Mouse (Mus musculus): Measurements from ENCODE around the gene Ndufaf5. TPM values are rescaled to one million over a fixed set of nuclear protein-coding genes. Genes with fewer than 3 reads are reported as not detected.

Ndufaf5 gene
- polyA plus RNA-seq, 1 experiment from 2014 or later, result 31.9 TPM

DNA sequence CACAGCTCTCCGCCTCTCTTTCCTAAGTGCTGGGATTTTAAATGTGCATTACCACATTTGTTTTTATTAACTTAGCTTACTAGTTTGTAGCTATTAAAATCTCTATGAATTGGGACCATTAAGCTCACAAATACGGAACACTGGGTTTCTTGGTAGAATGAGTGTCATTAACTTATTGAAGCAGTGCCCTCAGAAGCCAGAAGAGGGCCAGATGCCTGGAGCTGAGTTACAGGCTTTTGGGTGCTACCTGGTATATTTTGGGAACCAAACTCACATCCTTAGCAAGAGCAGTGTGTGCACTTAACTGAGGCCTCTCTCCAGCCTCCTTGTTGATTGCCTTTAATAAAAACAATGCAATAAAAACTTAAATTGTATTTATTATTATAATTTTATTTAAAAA is 30.3 kb downstream of the Ndufaf5 start:
- H3K9ac ChIP-seq (ENCODE audit: low read depth, low read length), result no peak overlapping the region
- H3K4me1 ChIP-seq (replicated peaks; ENCODE audit: control insufficient read depth, insufficient read depth, low read length), result no peaks in the 10 kb centered on the region
- no peaks in the 10 kb centered on the region for H3K36me3 ChIP-seq (ENCODE audit: control insufficient read depth, insufficient read depth, low read length)
- DNase-seq (ENCODE audit: low spot score), result no peak
- WGBS, result 84% methylated on average over 2 of the region's 2 CpGs
- H3K4me3 ChIP-seq (ENCODE audit: low read depth, low read length), result no peak overlapping the region
- H3K9me3 ChIP-seq (ENCODE audit: control insufficient read depth, low read length), result no peaks in the 10 kb centered on the region
- H3K27ac ChIP-seq (ENCODE audit: low read depth, low read length), result no peak overlapping the region
- no peak overlapping the region for H3K4me2 ChIP-seq (replicated peaks; ENCODE audit: low read depth, low read length)
- no peak for ATAC-seq (ENCODE audit: low FRiP score)
- H3K27me3 ChIP-seq (ENCODE audit: control insufficient read depth, insufficient read depth, low read length), result no peaks in the 10 kb centered on the region

DNA sequence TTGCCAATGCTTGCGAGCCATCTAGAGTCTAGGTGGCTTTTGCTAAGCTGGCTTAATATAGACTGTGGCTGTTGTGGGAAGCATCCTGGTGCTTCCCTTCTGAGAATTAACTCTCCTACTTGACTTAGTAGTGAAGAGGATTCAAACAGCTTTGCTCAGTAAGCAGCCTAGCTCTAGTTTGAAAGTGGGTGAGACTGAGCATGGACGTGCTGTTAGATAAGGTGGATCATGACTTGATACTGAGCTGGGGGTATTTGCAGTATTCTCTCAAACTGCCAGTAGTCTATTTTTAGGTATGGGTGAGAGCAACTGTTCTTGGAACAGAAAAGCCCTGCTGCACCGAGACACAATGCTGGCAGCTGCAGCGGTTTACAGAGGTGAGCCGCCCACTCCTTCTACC is 32.1 kb downstream of the Ndufaf5 start:
- Histone ChIP-seq H3K4me2 (replicated peaks; ENCODE audit: low read depth, low read length) (no peak overlapping the region), H3K4me3 (ENCODE audit: low read depth, low read length) (no peak overlapping the region), H3K27ac (ENCODE audit: low read depth, low read length) (no peak overlapping the region), H3K36me3 (ENCODE audit: control insufficient read depth, insufficient read depth, low read length) (no peaks in the 10 kb centered on the region), H3K9ac (ENCODE audit: low read depth, low read length) (no peak overlapping the region), H3K4me1 (replicated peaks; ENCODE audit: control insufficient read depth, insufficient read depth, low read length) (no peaks in the 10 kb centered on the region), H3K9me3 (ENCODE audit: control insufficient read depth, low read length) (no peaks in the 10 kb centered on the region), H3K27me3 (ENCODE audit: control insufficient read depth, insufficient read depth, low read length) (no peaks in the 10 kb centered on the region)
- WGBS, result 97% methylated on average over 5 of the region's 5 CpGs
- ATAC-seq (ENCODE audit: low FRiP score) (no peak), DNase-seq (ENCODE audit: low spot score) (no peak)

DNA sequence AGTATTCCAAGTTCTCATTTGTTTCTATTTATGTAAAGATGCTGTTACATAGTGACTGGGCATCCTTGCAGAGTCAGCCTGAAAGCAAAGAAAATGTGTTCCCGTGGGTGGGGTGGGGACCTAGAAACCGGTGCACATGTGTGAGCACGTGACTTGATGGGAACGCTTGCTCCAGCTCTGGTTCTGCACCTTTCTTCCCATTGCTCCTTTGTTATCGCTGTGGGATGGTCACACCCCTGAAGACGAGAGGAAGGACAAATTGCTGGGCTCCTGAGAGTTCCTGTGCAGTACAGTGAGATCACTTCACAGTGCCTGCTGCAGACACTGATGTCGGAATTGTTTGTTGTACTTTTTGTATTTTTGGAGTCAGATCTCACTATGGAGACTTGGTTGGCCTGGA is 33.3 kb downstream of the Ndufaf5 start:
- ATAC-seq (ENCODE audit: low FRiP score) (no peak), DNase-seq (ENCODE audit: low spot score) (no peak)
- 95% methylated on average over 7 of the region's 7 CpGs for WGBS
- Histone ChIP-seq H3K9ac (ENCODE audit: low read depth, low read length) (no peak overlapping the region), H3K4me2 (replicated peaks; ENCODE audit: low read depth, low read length) (no peak overlapping the region), H3K27ac (ENCODE audit: low read depth, low read length) (no peak overlapping the region), H3K27me3 (ENCODE audit: control insufficient read depth, insufficient read depth, low read length) (no peaks in the 10 kb centered on the region), H3K4me1 (replicated peaks; ENCODE audit: control insufficient read depth, insufficient read depth, low read length) (no peaks in the 10 kb centered on the region), H3K4me3 (ENCODE audit: low read depth, low read length) (no peak overlapping the region), H3K36me3 (ENCODE audit: control insufficient read depth, insufficient read depth, low read length) (no peaks in the 10 kb centered on the region), H3K9me3 (ENCODE audit: control insufficient read depth, low read length) (no peaks in the 10 kb centered on the region)

DNA sequence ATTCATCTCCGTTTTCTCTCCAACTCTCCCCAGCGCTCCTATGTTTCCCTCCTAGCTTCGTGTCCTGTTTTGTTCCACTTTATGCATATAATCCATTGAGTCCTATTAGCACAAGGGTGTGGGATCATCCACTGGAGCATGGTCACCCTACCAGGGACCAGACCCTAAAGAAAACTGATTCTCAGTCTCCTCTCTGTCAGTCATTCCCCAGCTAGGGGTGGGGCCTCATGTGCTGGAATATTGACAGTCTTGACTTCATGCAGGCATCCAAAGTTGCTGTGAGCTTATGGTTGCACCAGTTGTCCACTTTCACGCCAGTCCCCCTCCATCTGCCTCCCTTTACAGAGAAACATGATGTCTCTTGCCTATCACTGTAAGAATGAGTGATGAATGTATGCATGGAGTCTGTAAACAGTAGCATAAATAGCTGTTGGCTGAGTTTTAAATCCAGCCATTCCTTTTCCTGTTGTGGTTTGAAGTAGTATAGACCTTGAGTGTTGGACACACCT is 44.1 kb downstream of the Ndufaf5 start:
- ATAC-seq (ENCODE audit: low FRiP score) (no peak), DNase-seq (ENCODE audit: low spot score) (no peak)
- no peak overlapping the region for H3K27ac ChIP-seq (ENCODE audit: low read depth, low read length)
- 88% methylated on average over 4 of the region's 4 CpGs for WGBS
- no peaks in the 10 kb centered on the region for H3K27me3 ChIP-seq (ENCODE audit: control insufficient read depth, insufficient read depth, low read length)
- H3K9ac ChIP-seq (ENCODE audit: low read depth, low read length), result no peak overlapping the region
- H3K4me1 ChIP-seq (replicated peaks; ENCODE audit: control insufficient read depth, insufficient read depth, low read length), result no peaks in the 10 kb centered on the region
- H3K4me3 ChIP-seq (ENCODE audit: low read depth, low read length), result no peak overlapping the region
- H3K36me3 ChIP-seq (ENCODE audit: control insufficient read depth, insufficient read depth, low read length), result no peaks in the 10 kb centered on the region
- no peak overlapping the region for H3K4me2 ChIP-seq (replicated peaks; ENCODE audit: low read depth, low read length)
- H3K9me3 ChIP-seq (ENCODE audit: control insufficient read depth, low read length), result no peaks in the 10 kb centered on the region

DNA sequence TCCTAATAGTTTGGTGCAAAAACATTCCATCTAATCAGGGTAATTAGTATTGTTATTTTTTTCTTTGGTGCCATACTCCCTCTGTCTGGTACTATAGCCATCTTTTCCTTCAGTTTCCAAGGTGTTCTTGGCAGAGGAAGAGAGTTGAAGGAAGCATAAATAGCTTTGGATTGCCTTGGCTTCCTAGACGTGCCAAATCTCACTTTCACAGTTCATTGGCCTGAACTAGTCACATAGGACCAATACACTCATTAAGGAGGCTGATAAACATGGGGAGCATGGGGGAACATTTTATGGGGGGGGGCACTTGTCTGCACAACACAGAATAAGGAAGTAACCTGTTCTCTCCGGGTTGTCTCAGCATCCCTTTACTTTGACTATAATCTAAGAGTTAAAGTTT is 45.0 kb downstream of the Ndufaf5 start:
- Histone ChIP-seq H3K36me3 (ENCODE audit: control insufficient read depth, insufficient read depth, low read length) (no peaks in the 10 kb centered on the region), H3K27me3 (ENCODE audit: control insufficient read depth, insufficient read depth, low read length) (no peaks in the 10 kb centered on the region), H3K27ac (ENCODE audit: low read depth, low read length) (no peak overlapping the region), H3K4me1 (replicated peaks; ENCODE audit: control insufficient read depth, insufficient read depth, low read length) (no peaks in the 10 kb centered on the region), H3K4me3 (ENCODE audit: low read depth, low read length) (no peak overlapping the region), H3K4me2 (replicated peaks; ENCODE audit: low read depth, low read length) (no peak overlapping the region), H3K9me3 (ENCODE audit: control insufficient read depth, low read length) (no peaks in the 10 kb centered on the region), H3K9ac (ENCODE audit: low read depth, low read length) (no peak overlapping the region)
- WGBS, result 76% methylated on average over 2 of the region's 2 CpGs
- no peak for DNase-seq (ENCODE audit: low spot score)
- no peak for ATAC-seq (ENCODE audit: low FRiP score)

DNA sequence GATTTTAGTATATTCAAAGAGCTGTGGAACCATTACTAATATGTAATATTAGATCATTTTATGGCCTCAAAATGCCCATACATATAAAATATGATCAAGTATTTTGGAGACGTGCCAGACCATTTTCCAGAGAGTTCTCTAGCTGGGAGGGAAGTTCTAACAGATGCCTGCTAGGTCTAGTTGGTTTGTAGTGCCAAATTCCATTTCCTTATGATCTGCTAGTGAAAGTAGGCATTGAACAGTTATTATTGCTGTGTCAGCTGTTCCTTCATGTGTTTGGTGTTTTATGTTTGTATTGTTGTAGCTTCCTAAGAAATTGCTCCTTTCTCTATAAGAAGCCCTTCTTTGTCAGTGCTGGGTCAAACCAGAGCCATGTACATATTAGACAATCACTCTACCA is 45.5 kb downstream of the Ndufaf5 start:
- Histone ChIP-seq H3K27me3 (ENCODE audit: control insufficient read depth, insufficient read depth, low read length) (no peaks in the 10 kb centered on the region), H3K9ac (ENCODE audit: low read depth, low read length) (no peak overlapping the region), H3K9me3 (ENCODE audit: control insufficient read depth, low read length) (no peaks in the 10 kb centered on the region), H3K36me3 (ENCODE audit: control insufficient read depth, insufficient read depth, low read length) (no peaks in the 10 kb centered on the region), H3K4me1 (replicated peaks; ENCODE audit: control insufficient read depth, insufficient read depth, low read length) (no peaks in the 10 kb centered on the region), H3K4me2 (replicated peaks; ENCODE audit: low read depth, low read length) (no peak overlapping the region), H3K27ac (ENCODE audit: low read depth, low read length) (no peak overlapping the region), H3K4me3 (ENCODE audit: low read depth, low read length) (no peak overlapping the region)
- no peak for DNase-seq (ENCODE audit: low spot score)
- no peak for ATAC-seq (ENCODE audit: low FRiP score)
- WGBS, result 91% methylated on average over 1 of the region's 1 CpGs

DNA sequence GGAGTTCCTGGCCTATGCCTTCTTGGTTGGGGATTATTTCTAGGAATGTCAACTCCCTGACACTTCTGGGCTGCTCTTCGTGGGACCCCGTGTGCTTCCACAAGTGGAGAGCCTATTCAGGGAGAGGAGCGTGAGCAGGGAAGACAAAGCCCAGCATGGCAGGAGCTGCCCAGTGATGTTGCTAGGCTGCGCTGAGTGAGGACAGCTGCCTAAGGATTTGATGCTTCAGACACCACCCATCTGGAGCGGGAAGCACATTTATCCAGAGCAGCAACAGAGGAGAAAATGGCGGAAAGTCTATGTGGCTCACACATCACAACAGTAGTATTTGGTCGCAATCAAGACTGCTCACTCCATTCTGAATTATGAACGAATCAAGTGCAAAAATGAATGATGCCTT is 49.9 kb downstream of the Ndufaf5 start:
- ATAC-seq (ENCODE audit: low FRiP score) (peak; percentile 57; the same call in 1 of the 2 replicates), DNase-seq (ENCODE audit: low spot score) (peak; percentile 17)
- Histone ChIP-seq H3K4me2 (replicated peaks; ENCODE audit: low read depth, low read length) (no peak overlapping the region), H3K4me1 (replicated peaks; ENCODE audit: control insufficient read depth, insufficient read depth, low read length) (no peaks in the 10 kb centered on the region), H3K27me3 (ENCODE audit: control insufficient read depth, insufficient read depth, low read length) (no peaks in the 10 kb centered on the region), H3K9me3 (ENCODE audit: control insufficient read depth, low read length) (no peaks in the 10 kb centered on the region), H3K36me3 (ENCODE audit: control insufficient read depth, insufficient read depth, low read length) (no peaks in the 10 kb centered on the region), H3K4me3 (ENCODE audit: low read depth, low read length) (no peak overlapping the region), H3K9ac (ENCODE audit: low read depth, low read length) (no peak overlapping the region), H3K27ac (ENCODE audit: low read depth, low read length) (no peak overlapping the region)
- WGBS, result 50% methylated on average over 8 of the region's 8 CpGs

DNA sequence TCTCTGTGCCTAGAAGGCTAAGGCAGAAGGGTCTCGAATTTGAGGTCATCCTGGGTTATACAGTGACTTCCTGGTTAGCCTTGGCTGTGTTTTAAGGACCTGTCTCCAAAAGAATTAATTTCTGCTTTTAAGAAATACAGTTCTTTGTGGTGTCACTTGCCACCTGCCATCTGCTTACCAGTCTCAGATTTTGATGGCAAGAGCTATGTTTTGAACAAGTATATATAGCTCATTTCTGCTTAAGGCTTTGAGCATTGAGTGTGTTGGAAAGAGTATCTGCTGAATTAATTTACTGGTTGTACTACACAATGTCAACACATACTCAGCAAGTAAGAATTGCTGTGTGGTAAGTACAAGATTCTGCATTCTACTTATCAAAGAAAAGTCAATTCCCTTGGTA is 59.8 kb downstream of the Ndufaf5 start:
- no peak overlapping the region for H3K4me2 ChIP-seq (replicated peaks; ENCODE audit: low read depth, low read length)
- H3K36me3 ChIP-seq (ENCODE audit: control insufficient read depth, insufficient read depth, low read length), result no peaks in the 10 kb centered on the region
- H3K9me3 ChIP-seq (ENCODE audit: control insufficient read depth, low read length), result no peaks in the 10 kb centered on the region
- ATAC-seq (ENCODE audit: low FRiP score), result no peak
- 73% methylated on average over 1 of the region's 1 CpGs for WGBS
- no peaks in the 10 kb centered on the region for H3K27me3 ChIP-seq (ENCODE audit: control insufficient read depth, insufficient read depth, low read length)
- no peak overlapping the region for H3K9ac ChIP-seq (ENCODE audit: low read depth, low read length)
- H3K27ac ChIP-seq (ENCODE audit: low read depth, low read length), result no peak overlapping the region
- no peaks in the 10 kb centered on the region for H3K4me1 ChIP-seq (replicated peaks; ENCODE audit: control insufficient read depth, insufficient read depth, low read length)
- no peak overlapping the region for H3K4me3 ChIP-seq (ENCODE audit: low read depth, low read length)
- no peak for DNase-seq (ENCODE audit: low spot score)

DNA sequence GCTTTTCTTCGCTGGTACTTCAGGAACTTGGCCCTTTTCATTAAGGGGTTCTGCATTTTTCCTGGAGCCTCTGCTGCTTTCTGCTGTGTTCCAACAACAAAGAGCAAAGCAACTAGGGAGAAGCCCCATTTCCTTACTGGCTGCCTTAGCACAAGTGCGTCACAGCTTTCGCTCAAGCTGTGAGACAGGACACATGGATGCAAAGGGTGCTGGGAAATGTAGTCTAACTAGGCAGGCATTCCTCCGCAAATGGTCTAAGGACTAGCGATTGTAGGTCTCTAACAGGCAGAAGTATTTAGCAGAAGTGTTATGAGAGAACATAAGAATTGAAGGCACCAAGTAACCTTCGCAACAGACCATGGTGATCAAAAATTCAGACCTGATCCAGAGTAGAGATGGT is 66.8 kb downstream of the Ndufaf5 start:
- ATAC-seq (ENCODE audit: low FRiP score) (peak; percentile 68; the same call in 1 of the 2 replicates), DNase-seq (ENCODE audit: low spot score) (peak; percentile 17)
- Histone ChIP-seq H3K9ac (ENCODE audit: low read depth, low read length) (no peak overlapping the region), H3K27me3 (ENCODE audit: control insufficient read depth, insufficient read depth, low read length) (no peaks in the 10 kb centered on the region), H3K36me3 (ENCODE audit: control insufficient read depth, insufficient read depth, low read length) (no peaks in the 10 kb centered on the region), H3K4me1 (replicated peaks; ENCODE audit: control insufficient read depth, insufficient read depth, low read length) (no peaks in the 10 kb centered on the region), H3K9me3 (ENCODE audit: control insufficient read depth, low read length) (no peaks in the 10 kb centered on the region), H3K4me2 (replicated peaks; ENCODE audit: low read depth, low read length) (no peak overlapping the region), H3K4me3 (ENCODE audit: low read depth, low read length) (no peak overlapping the region), H3K27ac (ENCODE audit: low read depth, low read length) (no peak overlapping the region)
- 58% methylated on average over 6 of the region's 6 CpGs for WGBS
